Mouse (Mus musculus) thymus, postnatal 25 days (tissue): ENCODE data around the gene Mxra7.
"Not testable (repeated sequence)": the region's sequence is repeated elsewhere in the genome, so short reads cannot be mapped to it uniquely, and the experiment has no call there.

Experiments
- DNase-seq: peaks from one replicate; pipeline ENCODE4 v3.0.0; 2022

Mxra7 gene

DNA sequence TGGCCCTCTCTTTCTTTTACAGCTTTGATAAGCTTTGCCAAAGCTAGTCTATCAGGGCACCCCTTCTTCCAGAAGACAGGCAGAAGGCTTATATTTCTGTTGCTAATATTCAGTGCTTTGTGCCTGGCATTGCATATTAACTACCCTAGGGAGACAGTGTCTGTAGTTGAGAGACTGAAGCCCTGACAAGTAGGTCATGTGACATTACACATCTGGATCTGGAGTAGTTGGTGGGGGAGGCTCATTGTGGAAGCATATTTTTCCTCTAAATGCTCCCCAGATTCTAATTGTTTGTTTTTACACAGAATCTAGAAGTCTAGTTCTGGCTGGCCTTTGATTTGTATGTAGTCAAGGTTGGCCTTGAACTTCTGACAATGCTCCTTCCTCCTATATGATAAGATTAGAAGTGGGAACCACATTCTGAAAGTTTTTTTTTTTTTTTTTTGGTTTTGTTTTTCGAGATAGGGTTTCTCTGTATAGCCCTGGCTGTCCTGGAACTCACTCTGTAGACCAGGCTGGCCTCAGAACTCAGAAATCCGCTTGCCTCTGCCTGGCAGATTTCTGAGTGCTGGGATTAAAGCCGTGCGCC, 18.8 kb upstream of the Mxra7 start:
- DNase-seq, result no peak

DNA sequence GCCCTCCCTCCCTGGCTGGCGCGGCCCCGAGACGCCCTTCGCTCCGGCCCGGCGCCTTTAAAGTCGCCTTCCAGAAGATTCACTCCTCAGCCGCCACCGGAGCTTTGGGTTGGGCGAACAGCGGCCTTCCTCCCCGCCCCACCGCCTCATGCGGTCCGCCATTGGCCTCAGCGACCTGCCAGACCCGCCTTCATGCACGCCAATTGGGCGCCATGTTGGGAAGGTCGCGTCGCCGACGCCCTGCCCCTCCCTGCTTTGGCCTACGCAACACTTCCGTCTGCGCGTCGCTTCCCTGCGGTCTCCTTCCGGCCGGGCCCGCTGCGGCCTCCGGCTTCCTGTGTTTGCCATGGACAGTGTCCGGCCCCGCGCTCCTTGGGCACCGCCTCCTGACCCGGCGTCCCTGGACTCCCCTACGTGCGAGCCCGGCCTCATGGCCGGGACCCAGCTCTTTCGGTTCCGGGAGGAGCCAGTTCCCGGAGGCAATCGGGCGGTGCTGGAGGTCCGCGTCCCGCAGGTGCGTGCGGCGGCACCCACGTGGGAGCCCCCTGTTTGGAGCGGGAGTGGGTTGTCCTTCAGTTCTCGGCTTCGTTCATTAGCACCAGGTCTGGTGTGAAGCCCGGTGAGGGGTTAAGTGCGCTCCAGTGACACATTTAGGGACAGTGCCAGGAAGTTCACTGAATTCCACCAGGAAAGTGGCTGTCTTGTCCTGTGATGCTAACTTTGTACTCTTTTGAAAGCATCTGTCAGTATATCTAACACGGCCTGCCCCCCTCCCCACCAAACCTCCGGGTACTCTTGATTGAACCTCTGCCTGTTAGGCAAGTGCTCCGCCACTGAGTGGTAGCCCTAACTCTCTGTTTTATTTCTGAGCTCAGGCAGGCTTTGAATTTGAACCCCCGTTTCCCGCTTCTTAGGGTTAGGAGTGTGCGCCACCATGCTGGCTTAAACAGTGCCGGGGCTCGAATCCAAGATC, 15.7 kb upstream of the Mxra7 start, which contains the start of the genes Mettl23 and Jmjd6:
Gene Mettl23 (plus strand): TSS at position 18 of the 973 bp plus-strand sequence.
Gene Jmjd6 (minus strand): TSS at position 189 of the 973 bp plus-strand sequence.
- DNase-seq, result peak; percentile 96

DNA sequence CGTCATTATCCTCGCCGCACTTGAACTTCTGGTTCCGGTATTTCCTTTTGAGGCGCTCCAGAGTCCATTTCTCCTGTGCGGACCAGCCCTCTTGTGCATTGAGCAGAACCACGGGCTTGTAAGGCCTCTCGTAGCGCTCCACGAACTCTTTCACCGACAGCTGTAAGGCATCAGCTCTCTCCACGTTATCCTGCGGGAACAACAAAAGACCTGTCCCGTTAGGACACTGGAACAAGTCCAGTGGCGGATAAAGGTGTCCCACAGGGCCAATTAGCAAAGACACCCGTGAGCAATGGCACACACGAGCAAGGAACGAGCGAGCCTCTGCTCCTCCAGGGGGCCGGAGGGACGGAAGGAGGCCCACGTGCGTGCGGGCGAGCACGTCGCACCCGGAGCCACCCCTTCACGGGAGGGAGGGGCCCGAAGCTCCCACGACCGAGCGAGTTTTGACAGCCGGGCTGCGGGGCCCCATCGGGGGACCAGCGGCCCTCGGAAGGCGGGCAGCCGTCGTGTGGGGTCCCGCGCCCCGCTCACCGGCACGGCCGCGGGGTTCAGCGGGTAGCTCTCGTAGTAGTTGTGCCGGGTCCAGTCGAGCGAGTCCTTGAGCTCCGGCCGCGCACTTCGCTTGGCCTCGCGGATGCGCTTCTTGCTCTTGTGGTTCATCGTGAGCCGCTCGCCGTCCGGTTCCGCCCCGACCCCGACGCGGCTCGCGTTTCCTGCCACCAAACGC, 14.8 kb upstream of the Mxra7 start:
- peak; percentile 77 for DNase-seq

DNA sequence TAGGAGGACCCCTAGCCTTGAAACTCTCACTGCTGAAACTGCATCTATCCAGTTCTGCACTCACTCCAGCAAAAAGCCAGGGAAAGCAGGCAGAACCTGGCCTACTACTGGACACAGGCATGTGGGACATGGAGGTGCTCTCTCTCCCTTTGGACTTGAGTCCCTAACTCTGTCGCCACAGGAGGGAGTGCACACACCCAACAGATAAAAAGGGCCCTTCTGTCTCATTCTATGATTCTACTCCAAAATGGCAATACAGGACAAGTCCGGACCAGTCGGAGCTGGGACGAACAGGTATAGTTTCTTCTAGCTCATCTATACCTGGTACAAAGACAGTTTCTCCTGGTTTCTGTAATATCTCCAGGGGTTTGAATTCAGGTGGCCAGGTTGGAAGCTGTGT, 12.9 kb upstream of the Mxra7 start:
- DNase-seq, result no peak

DNA sequence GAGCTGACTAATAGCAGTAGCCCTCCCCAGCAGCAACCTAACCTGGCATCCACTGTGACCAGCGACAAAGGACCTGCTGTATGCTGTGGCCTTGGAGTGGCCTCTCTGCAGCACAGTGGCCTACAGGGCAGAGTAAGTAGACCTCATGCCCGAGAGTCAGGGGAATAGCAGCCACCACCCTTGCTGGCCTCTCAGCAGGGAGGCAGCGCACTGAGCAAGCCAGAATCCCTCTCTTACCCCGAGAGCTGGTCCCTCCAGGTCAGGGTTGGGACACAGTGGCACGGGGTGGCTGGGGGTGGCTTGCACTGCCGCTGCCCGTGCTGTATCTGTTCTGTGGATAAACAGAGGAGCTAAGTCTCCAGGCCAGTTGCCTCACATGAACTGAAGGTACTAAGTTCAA, 11.8 kb upstream of the Mxra7 start:
- DNase-seq, result no peak

DNA sequence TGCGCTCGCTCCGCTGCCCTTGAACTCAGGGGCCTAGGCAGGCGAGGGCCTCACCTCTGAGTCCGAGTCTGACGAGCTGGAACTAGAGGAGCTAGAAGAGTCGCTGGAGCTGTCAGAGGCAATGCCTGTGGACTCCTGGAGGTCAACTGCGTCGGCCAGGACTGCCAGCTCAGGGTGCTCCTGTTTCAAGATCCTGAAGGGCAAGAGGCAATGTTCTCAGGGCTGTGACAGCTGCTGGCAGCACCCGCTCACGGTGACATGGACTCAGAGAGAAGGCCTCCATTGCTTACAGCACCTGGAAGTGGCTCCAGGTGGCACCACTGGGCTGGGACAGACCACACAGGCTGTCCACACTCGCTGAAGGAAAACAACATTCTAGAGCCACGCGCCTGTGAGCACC, 11.1 kb upstream of the Mxra7 start:
- no peak for DNase-seq

DNA sequence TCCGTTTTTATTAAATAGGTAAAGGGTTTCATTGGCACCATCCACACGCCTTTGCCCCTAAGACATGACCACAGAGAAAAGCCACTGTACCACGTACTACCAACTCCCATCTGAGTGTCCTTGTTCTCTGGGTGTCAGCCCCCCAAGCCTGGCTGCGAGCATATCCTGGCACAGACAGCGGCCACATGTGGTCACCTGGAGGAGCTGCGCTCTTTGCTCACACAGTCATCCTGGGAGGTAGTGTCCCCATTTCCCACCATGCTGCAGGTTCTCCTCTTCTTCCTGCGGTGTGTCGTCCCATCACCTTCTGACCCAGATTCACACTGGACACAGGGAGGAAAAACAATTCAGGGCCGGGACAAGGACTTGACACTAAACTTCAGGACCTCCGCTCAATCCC, 9.6 kb upstream of the Mxra7 start:
- DNase-seq, result no peak

DNA sequence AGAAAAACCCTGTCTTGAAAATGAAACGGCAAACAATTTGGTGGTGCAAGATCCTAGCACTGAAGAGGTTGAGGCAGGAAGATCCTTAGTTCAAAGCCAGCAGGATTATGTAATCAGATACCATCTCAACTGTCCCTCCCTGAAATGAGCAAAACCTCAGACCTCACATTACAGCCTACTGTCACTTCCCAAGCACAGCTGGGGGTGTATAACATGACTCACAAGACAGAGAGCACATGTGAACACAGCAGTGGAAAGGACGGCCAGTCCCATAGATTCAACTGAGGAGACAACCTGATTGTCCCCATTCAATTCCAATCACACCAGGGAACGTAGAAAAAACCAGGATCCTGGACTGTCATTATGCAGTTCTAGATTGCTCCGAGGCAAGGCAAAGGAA, 8.4 kb upstream of the Mxra7 start:
- no peak for DNase-seq

DNA sequence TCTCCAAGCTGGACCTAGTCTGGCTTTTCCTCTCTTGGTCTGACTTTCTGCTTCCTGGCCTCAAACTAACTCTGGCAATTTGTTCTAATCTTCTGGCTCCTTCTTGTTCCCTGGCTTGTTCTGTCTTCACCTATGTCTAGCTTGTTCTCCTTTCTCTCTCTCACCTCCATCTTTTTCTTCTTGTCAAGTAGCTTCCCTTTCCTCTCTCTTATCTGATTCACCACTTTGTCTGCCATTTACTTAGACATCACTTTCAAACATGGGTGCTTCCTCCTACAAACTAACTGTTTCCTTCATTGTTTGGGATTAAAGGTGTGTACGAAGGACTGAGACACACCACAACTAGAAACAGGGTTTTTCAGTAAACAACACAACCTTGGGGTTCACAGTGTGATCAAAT, 7.1 kb upstream of the Mxra7 start:
- DNase-seq, result no peak

DNA sequence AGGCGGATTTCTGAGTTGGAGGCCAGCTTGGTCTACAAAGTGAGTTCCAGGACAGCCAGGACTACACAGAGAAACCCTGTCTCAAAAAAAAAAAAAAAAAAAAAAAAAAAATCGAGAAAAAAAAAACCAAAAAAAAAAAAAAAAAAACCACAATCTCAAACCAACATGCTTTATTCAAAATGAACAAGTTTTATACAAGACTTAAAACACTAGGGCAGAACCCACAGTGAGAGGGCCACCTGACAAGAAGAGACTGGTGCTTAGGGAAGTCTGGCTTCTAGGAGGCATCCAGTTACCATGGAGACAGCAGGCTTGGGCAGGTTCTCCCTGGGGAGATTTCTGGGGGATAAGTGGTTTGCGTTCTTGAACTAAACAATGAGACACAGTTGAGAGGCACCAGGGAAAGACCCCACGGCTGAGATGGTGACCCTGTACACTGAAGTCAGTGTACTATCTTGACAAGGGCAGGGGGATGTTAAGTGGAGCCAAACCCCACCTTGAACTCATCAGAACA, 4.4 kb upstream of the Mxra7 start:
- DNase-seq, result peak; percentile 23

DNA sequence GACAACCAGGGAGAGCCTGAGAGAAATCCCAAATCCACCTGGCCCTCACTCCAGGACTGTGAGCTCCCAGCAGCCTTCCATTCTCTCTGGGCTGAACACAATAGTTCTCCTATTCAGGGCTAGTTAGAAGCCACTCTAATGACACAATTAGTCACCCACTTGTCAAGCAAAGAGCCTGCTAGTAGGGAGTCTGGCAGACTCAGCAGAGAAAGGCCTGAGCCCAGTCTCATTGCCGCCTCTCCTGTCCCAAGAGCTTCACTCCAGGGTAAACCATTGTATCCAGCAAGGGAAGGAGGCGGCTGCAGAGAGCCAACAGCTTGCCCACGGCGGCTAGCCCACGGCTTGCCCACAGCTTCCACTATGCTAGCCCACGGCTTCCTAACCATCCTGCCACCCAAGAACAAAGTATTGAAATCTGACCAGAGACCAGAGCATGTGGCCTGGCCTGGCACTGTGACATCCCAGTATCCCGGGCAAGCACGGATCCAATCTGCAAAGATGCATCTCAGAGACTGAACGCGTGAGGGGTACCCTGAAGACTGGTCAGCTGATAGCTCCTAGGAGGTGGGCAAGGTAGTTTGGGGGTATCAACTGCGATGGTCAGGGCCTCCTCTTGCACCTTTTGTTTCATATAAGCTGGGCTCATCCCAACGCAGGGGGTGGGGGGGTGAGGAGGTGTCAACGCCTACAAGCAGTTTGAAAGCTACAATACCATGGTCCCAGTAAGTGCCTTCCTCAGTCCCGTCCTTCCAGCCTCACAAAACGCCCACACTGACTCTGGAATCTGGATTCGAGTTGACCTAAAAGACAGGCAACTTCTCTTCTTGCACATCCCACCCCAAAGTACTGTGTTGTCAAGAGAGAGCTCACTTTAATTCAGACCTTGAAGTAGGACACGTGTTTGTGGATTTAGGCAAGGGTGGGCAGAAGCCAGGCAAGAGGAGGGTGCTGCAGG, 1.0 kb downstream of the Mxra7 start:
- no peak for DNase-seq

DNA sequence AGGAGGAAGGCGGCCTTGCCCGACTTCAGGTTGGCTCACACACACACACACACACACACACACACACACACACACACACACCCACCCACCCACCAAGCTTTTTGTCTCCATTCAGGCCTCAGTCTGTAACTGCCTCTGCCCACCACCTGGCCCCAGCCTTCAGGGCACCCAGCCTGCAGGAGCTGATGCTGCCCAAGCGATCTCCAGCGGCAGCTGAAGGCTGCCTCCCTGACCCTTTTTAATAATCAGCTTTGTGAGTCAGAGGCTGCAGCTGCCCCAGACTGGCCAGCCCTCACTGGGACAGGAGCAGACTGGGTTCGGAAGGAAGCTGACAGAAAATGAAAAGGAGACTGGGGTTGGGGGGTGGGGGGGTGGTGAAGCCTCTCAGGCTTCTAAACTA, 2.6 kb downstream of the Mxra7 start:
- DNase-seq, result no peak

DNA sequence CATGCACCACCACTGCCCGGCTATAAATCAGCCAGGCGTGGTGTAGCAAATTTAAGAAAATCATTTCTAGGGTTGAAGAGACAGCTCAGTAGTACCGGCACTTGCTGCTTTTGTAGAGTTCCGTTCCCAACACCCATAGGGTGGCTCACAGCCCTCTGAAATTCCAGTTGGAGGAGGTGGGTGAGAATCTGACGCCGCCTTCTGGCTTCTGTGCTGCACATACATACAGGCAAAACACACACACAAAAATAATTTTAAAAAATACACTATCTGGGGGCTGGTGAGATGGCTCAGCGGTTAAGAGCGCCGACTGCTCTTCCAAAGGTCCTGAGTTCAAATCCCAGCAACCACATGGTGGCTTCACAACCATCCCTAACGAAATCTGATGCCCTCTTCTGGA, 4.0 kb downstream of the Mxra7 start:
- DNase-seq, result not testable (repeated sequence)

DNA sequence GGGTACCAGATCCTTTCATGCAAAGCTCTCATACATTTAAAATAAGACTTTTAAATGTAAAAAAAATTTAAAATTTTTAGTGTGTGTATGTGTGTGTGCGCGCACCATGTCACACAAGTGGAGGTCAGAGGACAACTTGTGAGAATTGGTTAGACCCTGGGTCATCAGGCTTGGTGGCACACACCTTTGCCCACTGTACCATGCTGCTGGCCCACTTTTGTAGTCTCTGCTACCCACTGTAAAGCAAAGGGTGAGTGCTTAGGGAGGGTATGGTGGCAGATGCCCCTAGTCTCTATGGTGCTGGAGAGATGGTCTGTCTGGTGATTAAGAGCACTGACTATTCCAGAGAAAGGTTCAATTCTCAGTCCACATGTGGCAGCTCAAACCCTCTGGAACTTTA, 4.6 kb downstream of the Mxra7 start:
- DNase-seq, result no peak

DNA sequence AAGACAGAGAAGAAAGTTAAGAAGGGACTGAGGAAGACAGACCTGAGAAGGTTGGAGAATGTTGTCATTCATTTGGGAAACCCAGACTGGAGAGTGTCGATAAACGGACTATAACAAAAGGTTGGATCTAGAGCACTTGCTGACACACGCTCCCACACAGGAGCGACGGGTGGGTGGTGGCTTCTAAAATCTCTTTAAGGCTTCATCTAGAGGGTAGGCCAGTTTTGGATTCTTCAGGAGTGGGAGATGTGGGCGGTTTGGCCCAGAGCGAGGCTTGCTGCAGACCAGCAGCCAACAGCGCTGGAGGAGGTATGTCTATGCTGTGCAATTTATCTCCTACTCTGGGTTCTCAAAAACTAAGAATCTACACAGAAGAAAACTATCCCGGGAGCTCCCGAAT, 5.2 kb downstream of the Mxra7 start:
- DNase-seq, result no peak

DNA sequence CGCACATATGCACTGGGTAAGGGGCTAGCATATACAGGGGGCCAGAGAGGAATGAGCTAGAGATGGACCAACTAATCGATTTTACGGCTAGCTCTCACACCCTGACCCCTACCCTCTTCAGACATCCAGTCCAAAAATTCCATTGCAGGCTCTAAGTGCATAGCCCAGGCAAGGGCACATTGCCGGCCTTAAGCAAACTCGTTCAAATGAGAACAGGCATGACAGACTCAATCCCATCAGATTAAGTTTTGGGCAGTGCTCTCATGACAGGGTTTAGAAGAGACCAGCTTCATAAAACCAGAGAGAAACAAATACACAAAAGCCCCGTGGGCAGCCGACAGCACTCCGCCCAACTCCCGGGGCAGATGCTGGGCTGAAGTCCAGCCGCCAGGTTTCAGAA, 5.6 kb downstream of the Mxra7 start:
- no peak for DNase-seq

DNA sequence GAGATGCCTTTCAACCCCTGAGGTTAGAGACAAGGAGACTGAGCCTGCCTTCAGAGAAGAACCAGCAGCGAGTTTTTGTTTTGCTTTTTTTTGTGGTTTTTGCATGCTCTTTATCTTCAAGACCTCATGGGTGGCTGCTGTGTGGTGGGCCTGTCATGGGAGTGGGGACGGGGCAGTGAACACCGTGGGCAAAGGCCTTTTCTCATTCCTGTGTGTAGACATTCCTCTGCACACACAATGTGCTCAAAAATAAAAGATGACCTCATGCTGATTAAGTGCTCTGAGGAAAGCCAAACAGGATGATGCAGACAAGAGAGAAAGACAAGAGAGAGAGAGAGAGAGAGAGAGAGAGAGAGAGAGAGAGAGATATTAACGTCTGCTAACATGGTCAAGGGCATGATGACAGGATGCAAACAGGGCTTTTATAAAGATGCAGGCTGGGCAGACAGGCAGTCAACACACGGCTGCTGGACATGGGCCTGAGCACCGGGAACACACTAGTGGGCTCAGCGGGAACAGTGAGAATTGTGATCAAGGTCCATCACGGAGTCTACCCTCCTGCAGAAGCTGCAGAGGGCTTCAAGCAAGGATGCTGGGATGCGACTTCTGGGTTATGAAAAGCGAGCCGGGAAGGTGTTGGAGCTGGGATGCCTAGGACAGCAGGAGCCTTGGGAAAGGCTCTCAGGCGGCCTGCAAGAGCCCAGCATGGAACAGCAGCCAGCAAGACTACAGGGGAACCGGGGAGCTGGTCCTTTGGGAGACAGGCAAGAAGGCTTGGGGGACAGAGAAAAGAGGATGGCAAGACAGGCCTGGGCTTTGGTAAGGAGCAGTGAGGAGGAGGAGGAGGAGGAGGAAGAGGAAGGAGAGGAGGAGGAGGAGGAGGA, 6.5 kb downstream of the Mxra7 start:
- no peak for DNase-seq

DNA sequence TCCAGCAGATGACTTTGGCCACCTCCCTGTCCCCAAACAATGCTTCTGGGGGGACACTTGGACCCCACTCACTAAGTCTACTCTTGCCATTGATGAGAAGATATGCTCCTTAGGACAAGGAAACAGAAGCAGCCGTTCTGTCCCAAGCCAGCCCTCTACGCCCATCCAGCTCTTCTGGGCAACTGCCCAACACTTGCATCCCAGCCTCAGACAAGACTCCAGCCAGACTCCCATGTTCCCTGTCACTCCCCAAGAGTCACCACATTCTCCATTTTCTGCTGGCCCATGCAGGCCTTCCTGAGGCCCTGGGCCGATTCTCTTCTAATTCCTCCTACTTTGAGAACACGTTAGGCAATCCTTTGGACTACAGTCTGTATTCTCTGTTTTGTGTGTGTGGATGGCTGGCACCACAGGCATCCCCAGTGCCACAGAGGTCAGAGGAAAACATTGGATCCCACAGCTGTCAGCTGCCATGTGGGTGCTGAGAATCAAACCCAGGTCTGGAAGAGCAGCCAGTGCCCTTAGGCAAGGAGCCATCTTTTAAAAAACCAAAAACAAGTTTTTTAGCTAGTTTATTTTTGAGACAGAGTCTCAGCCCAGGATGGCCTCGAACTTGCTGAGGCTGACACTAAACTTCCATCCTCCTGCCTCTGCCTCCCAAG, 7.8 kb downstream of the Mxra7 start:
- DNase-seq, result no peak

DNA sequence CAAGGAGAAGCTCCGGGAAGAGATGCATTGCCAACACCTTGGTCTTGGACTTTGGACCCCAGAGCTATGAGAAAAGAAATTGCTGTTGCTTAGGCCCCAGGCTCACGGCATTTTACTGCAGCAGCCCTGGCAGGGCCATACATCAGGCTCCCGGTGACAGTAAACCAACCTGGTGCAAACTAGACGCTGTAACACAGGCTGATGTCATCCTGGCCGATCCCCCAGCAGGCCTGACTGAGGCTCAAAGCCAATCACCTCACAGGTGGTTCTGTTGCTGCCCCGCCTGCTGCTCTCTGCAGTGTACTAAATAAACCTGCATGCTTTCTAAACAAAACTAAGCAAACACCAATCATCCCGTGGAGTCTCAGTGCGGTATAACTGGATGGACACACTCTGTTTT, 9.1 kb downstream of the Mxra7 start:
- DNase-seq, result no peak

DNA sequence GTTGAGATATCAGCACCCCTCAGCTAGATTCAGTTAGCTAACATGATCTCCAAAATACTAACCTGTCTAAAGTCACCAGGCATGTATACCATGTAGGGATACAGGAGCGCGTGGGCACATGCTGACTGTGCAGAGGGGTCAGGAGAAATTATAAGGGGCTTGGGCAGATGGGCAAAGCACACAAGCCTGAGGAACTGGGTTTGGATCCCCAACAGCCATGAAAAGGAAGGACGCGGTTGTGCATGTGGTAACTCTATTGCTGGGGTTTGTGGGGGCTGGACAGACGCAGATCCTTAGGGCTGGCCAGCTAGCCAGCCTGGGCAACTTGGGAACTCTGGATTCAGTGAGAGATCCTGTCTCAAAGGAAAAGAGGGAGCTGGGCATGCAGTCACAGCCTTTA, 10.3 kb downstream of the Mxra7 start:
- no peak for DNase-seq

DNA sequence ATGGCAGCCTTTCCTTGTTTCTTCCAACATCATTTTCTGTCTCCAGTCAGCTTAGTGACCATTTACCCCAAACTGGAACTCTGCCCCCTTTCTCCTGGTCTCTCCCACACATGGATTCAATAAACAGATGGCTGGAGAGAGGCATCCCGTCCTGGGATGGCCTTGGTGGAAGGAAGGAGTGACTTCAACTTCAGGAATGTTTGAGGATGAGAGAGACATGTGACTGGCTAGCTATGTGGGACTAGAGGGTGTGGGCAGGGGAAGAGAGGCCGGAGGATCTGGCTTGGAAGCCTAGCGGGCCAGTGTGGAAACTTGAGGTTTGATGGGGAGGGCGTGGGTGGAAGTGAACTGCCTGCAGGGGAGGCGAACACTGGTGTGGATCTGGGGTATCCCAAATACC, 11.1 kb downstream of the Mxra7 start:
- DNase-seq, result no peak
